Mouse (Mus musculus) neutrophil, adult 5-6 weeks (primary cell): ENCODE results near the gene Nupl1. TPM values are rescaled to one million over a fixed set of nuclear protein-coding genes. Genes with fewer than 3 reads are reported as not detected.

Experiments
- ATAC-seq: fragments of 151-379, 151-347 bp; 2 replicates; pipeline ENCODE4 v1.8.0; 2017; ENCODE audit warnings: mild to moderate bottlenecking, moderate TSS enrichment; ENCODE audit not compliant: insufficient number of reproducible peaks, poor library complexity, low FRiP score, severe bottlenecking; ENCODE audit errors: extremely low read depth
- total RNA-seq: library from RNA; stranded (forward); fragments of 200-1000 nt; gene quantifications from 2 replicates; pipeline ENCODE4 v1.2.3, GENCODE M21; 2017

Gene Nupl1
- total RNA-seq, 1 experiment from 2014 or later: not detected

- ATAC-seq: no peak
Observed at GRCm38 (mm10) chr14:60252004-60253000, 1.1 kb upstream of the Nupl1 start.

- no peak for ATAC-seq
Observed at GRCm38 (mm10) chr14:60250879-60251278, 352 bp downstream of the Nupl1 start.

- ATAC-seq: no peak
Observed at GRCm38 (mm10) chr14:60250366-60250765, 865 bp downstream of the Nupl1 start.

DNA sequence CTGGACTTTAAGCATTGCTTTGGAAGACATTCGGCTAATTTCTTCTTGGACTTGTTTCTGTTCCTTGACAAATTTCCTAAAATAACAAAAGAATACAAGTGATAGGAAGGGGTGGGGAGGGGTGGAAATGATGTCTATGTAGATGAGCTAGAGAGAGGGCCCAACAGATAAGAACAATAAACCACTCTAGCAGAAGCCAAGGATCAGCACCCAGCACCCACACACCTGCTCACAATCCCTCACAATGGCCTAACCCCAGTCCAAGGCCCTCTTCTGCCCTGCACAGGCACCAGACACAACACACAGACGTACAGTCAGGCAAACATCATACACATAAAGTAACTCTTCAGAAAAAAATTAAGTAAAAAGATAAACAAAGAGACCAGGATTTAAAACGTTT lies 12.7 kb downstream of the Nupl1 start:
- ATAC-seq: no peak

GRCm38 (mm10) chr14:60219886-60220285 lies 31.3 kb downstream of the Nupl1 start:
- ATAC-seq: no peak

GRCm38 (mm10) chr14:60217616-60218015 lies 33.6 kb downstream of the Nupl1 start:
- ATAC-seq: no peak

DNA sequence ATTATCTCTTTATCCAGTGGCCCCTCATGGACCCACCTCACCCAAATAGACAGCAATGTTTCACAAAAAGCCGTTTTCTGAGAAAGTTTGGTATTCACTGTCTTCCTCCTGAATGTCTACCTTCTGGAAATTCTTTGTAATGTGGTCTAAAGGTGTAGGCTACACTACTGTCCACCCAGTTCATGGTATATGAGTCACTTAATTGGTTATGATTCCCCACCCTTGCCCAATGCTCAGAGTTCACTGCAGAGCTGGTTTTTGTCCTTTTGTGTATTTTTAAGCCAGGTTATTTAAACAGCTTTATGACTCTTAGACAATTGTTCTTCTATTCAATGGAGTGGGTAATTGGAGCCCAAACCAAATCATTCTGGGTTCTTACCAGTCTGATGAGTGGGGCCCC lies 35.1 kb downstream of the Nupl1 start:
- ATAC-seq: no peak

DNA sequence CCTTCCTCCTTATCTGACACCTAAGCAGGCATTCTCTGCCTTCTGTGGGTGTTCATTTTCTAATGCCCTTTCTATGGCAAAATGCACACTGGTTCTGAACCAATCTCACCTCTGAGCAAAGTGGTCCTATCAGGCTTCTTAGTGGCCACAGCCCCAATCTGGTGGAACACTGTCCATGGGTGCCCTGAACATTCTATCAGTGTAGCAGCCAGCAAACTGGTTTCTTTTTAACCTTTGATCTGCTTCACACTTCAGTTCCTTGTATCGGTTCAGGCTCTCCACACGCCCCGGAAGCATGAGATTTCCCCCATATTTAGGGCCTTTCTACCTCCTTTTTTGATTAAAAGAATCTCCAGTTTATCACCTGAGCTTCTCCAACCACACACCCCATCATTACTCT lies 36.2 kb downstream of the Nupl1 start:
- no peak for ATAC-seq

- no peak for ATAC-seq
Observed at GRCm38 (mm10) chr14:60214040-60214439, 37.2 kb downstream of the Nupl1 start.

GRCm38 (mm10) chr14:60209166-60209565 lies 42.1 kb downstream of the Nupl1 start:
- no peak for ATAC-seq

DNA sequence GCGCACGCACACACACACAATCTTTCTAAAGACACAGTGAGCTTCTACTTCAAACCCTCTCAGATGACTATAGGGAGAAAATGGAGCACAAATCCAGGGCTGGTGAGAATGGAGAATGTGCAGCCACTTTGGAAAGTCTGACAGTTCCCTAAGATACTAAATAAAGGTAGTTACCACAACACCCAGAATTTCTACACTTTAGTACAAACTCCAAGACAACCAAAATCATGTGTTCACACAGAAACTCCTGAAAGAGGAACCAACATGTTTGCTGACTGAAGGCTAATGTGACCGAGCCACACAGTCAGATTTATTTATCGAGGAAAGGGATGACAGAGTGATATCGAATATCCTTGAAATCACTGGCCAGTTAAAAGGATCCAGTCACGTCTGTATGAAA lies 46.2 kb downstream of the Nupl1 start:
- ATAC-seq: no peak

GRCm38 (mm10) chr14:60196884-60197283 lies 54.3 kb downstream of the Nupl1 start, which contains the start of gene Atp8a2:
TSS of gene Atp8a2 (minus strand) at chr14:60197179.
- ATAC-seq: no peak

GRCm38 (mm10) chr14:60195999-60196398 lies 55.2 kb downstream of the Nupl1 start:
- ATAC-seq: no peak

- no peak for ATAC-seq
Observed at GRCm38 (mm10) chr14:60194606-60195005, 56.6 kb downstream of the Nupl1 start.

- no peak for ATAC-seq
Observed at GRCm38 (mm10) chr14:60189771-60190170, 61.5 kb downstream of the Nupl1 start.

DNA sequence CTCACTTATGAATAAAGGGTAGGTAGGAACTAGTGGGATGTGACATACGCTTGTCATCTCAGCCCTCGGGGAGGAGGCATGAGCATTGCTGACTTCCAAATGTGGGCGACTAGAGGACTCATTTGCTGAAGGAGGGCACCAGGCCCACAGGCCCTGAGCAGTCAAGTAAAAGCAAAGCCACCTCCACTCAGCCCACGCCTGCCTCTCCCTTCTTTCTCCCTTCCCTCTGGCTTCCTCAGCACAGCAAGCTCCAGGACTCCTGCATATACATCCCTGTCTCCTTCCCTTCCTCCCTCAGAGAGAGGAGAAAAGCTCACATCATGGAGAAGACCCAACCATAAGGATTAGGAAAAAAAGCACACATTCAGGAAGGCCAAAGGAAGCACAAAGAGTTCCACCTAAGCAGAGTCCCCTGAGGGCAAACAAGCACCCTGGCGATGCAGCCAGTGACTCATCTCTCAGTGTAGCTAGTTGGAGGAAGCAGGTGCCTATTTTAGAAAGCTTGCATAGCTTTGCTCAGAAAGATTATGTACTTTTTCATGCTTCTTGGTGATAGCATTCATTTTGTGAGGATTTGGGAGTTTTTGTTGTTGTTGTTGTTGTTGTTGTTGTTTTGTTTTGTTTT lies 62.9 kb downstream of the Nupl1 start:
- ATAC-seq: no peak

- no peak for ATAC-seq
Observed at GRCm38 (mm10) chr14:60181306-60181705, 69.9 kb downstream of the Nupl1 start.

GRCm38 (mm10) chr14:60178571-60178955 lies 72.7 kb downstream of the Nupl1 start:
- no peak for ATAC-seq

- no peak for ATAC-seq
Observed at GRCm38 (mm10) chr14:60177614-60178570, 73.3 kb downstream of the Nupl1 start.
